Mouse (Mus musculus) mouse trophoblast stem cell (cell line): ENCODE measurements around the gene Adarb2.

Source experiments
- in situ Hi-C, 2 experiments: fragments of 300-500 bp; cut with MseI, MboI; formaldehyde crosslinking; loops; 2 replicates in 1 of 2; 3 replicates in 1 of 2; pipeline ENCODE4 v1.15.1; 2025

The Adarb2 gene

DNA sequence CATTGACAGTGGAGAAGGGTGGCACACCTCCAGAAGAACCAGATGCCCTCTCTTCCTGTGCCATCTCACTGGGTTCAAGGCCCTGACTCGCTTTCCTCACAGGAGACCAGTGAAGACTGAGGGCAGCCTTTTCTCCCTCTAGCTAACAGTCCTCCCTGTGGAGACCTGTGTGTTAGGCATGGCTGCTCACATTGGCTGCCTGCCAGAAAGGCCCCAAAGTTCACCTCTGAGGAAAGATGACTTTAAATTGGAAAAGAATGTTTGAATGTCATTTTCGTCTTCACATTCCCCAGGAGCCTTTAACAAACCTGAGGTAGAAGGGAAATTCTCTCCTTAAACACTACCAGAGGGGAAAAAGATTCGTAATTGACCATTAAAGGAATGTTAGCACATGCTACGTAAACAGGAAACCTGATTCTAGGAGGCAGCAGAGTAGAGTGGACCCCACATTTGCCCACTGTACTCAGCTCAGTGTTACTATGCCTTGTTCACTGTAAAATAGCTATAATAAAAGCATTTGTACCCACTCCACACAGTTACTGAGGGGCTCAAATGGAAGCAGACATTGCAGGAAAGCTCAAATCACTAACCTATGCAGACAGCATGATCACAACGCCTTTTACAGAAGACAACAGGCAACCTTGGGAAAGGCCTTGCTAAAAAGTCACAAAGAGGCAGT lies 285.2 kb downstream of the Adarb2 start:
- in situ Hi-C loops: no loop called here

DNA sequence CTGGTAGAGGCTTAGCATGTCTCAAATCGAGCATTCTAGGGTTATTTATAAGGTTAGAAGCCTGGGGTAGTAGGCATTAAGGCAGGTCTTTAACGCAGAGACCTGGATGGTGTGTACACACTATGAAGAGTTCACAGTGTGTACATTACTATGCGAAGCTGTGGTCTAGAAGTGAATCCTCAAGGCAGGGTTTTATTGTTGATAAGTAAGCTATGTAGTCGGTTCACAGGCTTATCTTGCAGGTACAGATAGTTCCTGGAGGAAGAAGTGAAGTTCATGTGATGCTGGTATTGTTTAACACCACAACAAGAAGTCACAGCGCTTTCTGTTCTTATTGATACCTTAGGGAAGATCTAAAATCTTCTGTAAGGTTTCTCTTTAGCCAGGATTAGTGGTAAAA lies 290.7 kb downstream of the Adarb2 start:
- in situ Hi-C loops: no loop called here

DNA sequence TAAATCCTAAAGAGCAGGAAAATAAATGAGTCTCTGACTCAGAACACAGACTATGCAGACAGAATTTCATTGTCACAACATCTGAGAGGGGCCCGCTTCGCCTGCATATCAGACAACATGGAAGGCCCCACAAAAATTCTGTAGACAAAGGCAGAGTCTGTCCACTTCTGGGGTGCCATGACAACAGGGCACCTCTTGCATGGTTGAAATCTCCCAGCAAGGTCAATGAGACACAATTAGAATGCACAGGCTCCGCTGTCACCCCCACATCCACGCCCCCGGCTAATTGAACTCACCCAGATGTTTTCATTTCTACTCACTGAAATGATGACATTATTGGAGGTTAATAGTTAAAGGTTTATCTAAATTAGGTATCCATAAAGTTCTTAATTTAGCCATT lies 296.9 kb downstream of the Adarb2 start:
- in situ Hi-C loops: no loop called here

DNA sequence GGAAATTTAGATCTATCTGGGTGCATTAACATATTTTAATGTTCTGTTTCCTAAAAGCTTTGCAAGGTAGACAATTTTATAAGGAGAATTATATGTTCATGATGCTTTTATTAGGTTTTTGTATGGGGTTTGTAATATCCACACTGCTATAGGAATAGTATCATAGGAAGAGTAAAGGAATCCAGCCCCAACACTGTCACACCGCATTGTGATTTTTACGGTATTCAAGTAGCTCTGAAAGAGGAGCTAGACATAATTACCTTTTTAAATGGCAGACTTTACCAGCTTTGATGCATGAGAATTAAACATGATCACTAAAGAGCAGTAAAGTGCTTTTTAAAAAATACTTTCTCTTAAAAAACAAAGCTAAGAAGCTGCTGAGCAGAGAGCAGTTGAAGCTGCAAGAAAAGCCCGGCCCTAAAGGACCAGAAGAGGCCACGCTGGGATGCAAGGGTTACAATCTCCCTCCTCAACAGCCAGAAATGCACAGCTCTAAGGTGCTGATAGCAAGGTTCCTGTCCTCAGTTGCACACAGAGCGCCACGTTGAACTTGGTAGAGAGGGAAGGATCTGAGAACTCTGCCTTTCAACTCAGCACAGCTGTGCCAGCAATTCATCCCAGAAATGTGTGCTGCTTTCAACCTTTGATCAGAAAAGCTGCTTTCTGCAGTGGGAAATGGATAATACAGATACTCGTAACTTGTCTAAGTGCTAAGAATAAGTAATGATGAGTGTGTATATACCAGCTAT lies 308.6 kb downstream of the Adarb2 start:
- in situ Hi-C loops: no loop called here

DNA sequence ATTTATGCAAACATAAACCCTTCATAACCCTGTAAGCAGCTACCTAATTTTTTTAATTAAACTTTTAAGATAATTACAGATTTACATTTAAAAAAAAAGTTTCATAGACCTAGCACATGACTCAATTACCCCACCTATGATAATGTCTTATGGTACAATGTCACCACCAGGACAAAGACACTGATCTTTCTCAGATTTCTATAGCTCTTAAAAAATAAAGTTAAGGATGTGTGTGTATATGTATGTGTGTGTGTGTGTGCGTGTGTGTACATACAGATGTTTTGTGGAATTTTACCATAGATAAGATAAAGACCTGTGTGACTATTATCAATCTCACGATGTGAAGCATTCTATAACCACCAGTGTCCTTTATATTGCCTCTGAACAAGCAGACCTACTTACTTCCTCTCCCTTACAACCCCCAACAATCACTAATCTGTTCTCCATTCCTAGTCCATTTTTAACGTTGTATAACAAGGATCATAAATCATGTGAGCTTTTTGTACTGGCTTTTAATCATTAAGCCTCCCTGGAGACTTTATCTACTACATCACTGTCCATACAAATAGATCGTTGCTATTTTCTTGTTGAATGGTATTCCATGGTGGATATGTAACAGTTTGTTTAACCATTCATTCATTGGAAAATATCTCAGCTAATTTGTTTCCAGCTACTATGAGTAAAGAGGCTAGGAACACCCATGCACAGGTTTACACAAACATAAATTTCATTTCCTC lies 313.5 kb downstream of the Adarb2 start:
- in situ Hi-C loops: no loop called here

DNA sequence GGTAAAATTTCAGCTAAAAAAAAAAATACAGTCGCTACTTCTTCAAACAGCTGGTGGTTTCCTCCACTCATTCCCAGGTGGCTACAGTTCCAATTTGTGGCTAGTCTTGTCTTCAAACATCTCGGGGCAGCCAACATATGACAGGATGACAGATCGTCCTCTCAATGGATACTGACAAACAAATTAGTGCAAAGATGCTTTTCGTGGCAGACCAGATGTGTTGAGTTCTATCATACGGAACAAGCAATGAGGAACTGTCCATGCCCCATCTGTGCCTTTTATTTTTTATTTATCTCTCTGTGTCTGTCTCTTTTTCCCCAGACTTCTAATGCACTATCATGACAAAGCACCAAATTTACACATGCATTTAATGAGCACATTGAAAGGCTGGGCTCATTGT lies 316.5 kb downstream of the Adarb2 start:
- in situ Hi-C loops: no loop called here

DNA sequence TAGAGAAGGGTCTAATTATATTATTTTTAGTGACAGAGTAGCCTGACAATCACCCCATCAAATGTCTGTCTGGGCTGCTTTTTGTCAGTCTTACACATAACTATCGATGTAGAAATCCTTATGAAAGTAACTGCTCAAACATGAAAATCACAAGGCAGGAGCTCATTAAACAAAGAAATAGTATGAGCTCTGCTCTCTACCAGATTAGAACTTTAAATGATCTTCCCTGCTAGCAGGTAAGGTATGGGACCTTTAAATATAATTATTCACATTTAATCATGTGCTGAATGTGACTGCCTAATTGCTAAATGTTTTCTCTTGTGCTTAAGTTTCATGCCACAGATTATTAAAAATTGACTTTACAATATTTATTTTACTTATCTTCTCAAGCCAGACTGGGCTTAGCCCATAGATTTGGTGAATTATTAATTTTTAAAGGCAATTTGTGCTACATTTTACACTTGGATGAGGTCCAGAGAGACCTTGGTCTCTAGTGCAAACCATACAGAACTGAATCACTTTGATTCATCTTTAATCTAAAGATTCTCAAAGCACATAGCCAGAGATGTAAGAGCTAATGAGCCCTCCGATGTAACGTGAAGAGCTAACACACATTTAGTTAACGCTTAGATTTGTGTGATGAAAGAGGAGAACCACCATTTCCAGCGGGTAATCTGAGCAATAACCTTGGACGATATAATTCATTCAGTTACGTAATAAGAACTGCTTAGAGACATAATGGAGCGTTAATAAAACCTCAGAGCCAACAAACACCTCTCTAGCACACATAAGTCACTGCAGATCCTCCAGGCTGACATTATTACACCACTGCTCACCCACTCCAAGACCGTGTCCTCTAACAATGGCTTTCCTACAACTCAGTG lies 323.3 kb downstream of the Adarb2 start:
- in situ Hi-C loops: no loop called here

DNA sequence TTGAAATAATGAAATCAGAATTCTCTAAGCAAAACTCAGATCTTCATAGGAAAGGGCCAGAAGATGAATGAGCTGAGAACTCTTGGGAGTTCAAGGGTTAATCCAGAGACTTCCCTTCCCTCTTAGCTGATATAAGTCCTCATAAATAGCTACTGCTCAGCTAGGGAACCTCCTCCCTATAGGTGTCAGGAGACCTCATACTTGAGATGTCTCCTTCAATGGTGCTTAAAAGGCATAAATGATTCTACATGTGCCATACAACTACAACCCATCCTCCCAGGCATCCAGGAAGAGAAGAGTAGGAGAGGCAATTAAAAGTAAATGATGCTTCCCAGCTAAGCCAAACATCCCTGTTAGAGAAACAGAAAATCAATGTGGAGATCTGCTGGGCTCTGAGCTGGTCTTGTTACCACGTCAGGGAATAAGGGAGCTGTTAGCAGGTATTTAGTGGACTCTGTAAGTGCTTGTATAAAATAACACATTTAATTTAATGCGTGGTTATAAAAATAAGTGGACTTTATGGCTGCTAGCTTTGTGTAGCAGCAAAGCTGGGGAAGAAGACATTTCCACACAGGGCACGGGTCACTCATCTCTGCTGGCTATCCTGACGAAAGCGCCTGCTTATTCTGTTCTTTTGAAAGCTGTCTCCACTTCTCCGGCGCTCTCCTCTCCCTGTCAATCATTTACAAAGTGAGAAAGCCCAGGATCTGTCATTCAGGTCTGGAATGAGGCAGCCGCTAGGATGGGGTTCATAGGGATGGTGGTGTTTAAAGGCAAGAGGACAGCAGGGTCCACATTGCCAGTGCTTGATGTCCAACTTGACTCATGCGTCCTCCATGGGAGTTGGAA lies 331.8 kb downstream of the Adarb2 start:
- in situ Hi-C loops: no loop called here

DNA sequence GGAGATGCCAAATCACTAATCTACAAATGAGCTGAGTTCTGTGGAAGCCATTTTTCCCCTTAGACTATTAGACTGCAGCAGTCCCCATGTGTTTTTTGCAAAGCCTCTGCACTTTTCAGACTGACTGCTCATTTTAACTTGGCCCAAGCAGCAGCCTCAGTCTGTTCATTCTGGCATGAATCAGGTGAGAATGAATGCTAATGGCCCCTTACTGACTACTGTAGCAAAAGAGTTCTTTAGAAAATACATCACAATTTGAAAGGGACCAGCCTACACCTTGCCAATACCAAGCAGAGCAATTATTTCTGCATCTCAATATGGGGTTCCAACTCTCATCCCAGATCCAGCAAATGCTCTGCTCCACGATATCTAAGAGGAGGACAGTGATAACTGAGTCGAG lies 335.8 kb downstream of the Adarb2 start:
- in situ Hi-C loops: no loop called here

DNA sequence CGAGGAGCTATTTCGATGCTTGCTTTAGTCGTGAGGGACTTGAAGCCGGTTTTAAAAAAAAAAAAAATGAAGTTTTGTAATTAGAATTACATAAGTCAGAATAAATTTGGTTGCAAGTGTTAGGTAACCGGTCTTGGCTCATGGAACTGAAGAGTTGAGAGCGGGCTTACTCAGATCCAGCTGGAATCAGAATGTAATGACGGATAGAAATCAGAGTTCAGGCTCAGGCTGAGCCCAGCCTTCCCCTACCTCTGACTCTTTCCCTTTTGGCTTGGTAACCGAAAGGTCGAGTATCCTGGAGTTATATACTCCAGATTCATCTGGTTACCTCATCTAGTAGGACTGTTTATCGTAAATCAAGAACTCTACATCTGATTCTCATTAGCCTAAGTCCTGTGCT lies 336.2 kb downstream of the Adarb2 start:
- in situ Hi-C loops: no loop called here

DNA sequence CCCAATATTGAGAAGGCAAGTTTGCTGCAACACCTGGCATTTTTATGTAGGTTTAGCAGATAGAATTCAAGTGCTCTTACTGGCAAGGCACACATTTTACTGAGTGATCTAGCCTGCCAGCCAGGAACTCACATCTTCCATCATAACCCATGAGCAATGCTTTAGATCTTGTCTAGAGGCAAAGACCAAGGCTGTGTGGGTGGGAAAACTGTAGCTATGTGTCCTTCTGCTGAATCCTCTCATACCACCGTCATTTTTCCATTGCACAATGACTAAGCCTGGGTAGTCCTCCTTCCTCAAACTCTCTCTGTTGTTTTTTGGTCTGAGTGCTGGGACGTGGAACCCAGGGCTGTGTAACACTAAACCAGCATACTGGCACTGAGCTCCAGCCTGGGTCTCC lies 340.0 kb downstream of the Adarb2 start:
- in situ Hi-C loops: no loop called here

DNA sequence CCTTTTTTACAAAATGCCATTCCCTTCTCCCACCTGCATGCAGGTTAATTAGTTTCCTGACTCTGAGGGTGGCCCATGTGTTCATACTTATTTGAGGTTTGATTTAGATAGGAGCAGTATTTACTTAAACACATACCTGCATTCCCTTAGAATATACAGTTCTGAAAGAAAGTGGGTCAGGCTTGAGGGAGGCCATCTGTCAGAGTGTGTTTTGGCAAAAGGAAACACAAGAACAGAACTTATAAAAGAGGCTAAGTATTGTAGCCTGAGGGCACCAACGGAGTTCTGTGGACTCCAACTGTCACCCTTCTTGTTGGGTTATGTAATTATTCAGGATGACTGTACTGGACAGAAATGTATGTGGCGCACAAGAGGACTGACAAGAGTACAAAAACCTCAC lies 349.6 kb downstream of the Adarb2 start:
- in situ Hi-C loops: no loop called here

DNA sequence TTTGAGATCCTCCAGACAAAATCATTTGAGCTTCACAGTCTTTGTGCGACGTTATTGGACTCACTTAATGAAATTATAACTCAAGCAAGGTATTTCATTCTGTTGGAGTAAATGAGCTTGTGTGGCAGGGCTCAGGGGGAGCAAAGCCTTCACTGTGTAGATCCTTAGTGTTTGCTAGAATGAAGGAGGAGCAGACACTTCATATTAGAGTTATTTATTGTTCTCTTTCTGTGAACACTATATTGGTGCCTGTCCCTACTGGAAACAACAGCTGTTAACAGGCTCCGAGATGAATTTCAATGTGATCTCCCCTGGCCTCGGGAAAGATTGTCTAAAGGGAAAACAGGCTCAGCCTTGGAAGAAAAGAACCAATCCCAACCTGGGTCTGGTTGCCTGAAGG lies 355.1 kb downstream of the Adarb2 start:
- in situ Hi-C loops: no loop called here

DNA sequence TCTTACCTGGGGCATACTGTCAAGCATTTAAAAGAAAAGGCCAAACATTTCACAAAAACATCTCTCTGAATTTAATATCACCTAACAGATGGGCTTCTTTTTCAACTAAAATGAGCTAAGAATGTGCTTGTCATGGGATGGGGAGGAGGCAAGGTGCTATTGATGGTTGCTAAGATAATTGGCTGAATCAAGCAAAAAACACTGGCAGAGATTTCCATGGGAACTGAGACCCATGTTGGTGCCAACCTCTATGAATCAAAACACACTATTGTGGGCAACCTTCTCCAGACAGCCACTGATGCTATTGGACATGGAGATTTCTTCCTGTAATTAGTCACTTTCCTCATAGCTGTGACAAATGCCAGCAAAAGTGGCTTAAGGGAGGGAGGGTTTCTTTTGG lies 357.8 kb downstream of the Adarb2 start:
- in situ Hi-C loops: no loop called here

DNA sequence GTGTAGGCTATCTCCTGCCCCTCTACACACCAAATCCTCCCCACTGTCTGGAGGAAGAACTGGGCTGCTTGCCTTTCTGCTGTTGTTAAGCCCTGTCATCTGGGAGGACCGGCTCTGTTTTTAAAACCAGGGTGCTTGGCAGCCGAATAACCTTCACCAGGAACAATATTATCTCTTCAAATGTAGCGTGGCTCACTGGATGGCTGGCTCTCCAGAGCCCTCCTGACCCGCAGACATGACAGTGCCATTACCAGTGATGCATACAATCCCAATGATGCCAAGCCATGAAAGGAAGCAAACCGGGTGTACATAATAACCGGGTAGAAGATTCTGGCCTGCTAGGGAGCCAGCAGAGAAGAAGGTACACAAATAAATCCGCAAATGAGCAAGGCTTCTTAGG lies 360.5 kb downstream of the Adarb2 start:
- in situ Hi-C loops: no loop called here

DNA sequence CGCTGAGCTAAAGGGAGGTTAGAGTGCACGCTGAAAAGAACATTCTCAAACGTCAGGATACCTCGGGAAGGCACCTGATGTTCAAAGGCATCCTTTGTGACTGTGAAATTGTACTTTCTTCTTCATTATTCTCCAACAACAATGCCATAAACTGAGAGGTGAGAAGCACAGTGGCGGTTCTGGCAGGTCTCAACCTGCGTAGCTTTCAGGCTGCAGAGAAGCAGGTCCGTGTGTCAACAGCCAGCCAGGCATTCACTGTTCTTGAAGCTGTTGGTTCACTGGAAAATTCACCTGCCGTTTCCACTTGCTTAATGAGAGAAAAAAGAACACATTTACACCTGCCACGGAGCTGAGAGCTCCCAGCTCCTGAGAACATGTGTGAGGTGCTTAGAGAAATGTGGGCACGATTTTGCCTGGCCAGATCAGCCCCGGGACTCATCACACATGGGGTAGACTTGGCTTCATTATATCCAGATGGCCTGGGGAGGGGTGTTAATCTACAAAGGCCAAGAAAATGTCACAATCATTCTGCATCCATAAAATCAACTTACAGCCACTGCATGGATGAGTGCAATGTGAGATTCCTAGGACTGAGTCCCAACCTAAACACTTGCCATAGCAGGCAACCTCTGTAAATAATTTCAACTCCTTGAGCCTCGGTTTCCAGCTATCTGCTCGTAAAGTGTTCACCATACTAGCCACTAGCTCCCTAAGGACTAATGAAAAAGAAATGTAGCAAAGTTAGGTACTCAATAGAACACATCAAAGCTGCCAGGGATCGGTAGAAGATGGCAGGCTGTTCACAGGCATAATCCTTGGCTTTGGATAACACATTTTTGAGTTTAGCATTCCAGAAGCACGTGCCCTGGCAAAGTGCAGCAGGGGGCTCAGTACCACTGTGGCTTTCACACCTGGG lies 364.7 kb downstream of the Adarb2 start:
- in situ Hi-C loops: no loop called here

DNA sequence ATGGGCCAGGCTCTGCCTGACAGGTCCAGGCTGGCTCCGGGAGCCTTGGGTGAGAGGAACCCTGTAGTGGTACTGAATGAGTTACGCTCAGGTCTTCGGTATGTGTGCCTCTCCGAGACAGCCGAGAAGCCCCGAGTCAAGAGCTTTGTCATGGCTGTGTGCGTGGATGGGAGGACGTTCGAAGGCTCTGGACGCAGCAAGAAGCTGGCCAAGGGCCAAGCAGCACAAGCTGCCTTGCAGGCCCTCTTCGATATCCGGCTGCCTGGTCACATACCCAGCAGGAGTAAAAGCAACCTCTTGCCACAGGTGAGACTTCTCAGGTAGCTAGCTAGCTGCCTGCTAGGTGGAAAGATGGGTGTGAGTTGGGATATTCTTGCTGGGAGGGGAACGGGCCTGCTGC lies 367.6 kb downstream of the Adarb2 start:
- in situ Hi-C loops: no loop called here

DNA sequence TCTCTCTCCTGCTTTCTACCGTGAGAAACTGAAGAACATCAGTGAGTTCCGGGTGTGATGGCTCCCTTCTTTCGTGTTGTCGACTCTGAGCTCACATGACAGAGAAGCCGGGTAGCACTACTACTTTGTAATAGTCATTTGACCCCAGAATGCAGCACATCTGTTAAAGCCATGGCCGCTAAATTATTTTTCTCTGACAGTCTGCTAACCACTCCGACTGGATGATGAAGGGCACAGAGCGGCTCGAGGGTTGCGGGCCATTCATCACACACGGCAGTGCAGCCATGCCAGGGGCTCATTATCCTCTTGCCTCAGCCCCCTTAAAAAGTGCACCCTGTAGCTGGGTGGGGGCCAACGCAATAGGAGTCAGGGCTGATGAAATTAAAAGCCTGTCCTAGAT lies 371.2 kb downstream of the Adarb2 start:
- in situ Hi-C loops: no loop called here

DNA sequence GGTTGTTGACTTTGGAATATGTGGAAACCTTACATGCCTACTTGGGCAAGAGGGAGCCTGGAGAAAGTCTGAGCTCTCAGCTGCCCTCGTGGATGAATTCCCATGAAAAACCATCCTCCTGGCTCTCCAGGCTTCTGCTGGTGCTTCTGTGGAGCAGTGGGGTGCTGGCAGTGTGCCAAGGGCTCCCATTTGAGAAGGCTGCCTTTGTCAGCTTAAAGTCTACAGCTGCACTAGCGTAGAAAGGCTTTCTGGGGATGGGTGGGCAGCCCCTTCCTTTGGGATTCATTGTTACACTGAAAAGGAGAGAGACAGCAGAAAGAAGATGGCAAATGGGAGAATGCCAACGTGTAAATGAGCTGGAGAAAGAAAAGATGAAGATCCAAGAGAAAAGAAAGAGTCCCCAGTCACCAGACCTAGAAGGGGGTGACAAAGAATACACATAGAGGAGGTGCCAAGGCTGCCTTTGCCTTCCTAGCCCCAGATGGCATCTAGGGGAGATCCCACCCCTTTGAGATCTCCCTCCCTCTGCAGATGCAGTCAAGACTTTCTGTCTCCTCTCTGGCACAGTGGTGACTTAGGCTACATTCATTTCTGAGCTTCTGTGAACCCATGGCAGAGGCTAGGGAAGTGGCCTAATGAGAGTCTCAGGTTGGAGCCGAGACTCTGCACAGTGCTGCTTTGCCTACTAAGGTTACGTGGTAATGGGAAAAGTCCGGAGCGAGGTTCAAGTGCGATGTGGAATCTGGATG lies 381.8 kb downstream of the Adarb2 start:
- in situ Hi-C loops: no loop called here
